Mouse (Mus musculus): ENCODE measurements around the gene Mlh1.

- TF ChIP-seq CTCF (IDR thresholded peaks at IDR 0.05; ENCODE audit: borderline replicate concordance, extremely low read depth, insufficient read depth, insufficient read length) (no peak), POLR2A (IDR thresholded peaks at IDR 0.05; ENCODE audit: borderline replicate concordance, extremely low read depth, insufficient read depth, insufficient read length, poor library complexity, severe bottlenecking) (no peak)
Measured at GRCm38 (mm10) chr9:111220551-111221080, 51.0 kb downstream of the Mlh1 start.

Measured in brain, embryonic 14.5 days (tissue).